Mouse (Mus musculus): ENCODE measurements at regions not wholly inside any gene's neighbourhood (a gene's known extent, or its start where the extent isn't known, plus 50 kb on each side); places are given as distances from the start of the nearest gene placed in this dataset.
"Not testable (repeated sequence)": the region's sequence is repeated elsewhere in the genome, so short reads cannot be mapped to it uniquely, and the experiment has no call there.

GRCm38 (mm10) chr4:3081148-3081952 is 85.8 kb upstream of the Vmn1r2 start:
- H3K4me2 ChIP-seq (ENCODE audit: low read length): no peak overlapping the region
- no peak overlapping the region for H3K9ac ChIP-seq (ENCODE audit: low read length)
- ATAC-seq (ENCODE audit: insufficient number of reproducible peaks, insufficient read depth, low FRiP score, low read depth): peak; percentile 4
- 51% methylated on average over 6 of the region's 6 CpGs for WGBS
- no peak overlapping the region for H3K27ac ChIP-seq (replicated peaks in 1 of 2; ENCODE audit: control insufficient read depth in 1 of 2, insufficient read depth in 1 of 2, low read depth in 2 of 2, low read length in 2 of 2)
- peaks cover 73% of the 10 kb centered on the region for H3K9me3 ChIP-seq (ENCODE audit: control insufficient read depth, low read length)
- no peaks in the 10 kb centered on the region for H3K4me1 ChIP-seq (ENCODE audit: control insufficient read depth in 2 of 2, insufficient read depth in 2 of 2, low read length in 2 of 2)
- no peaks in the 10 kb centered on the region for H3K27me3 ChIP-seq (ENCODE audit: control insufficient read depth, insufficient read depth, low read length)
- H3K4me3 ChIP-seq (ENCODE audit: control insufficient read depth in 1 of 2, insufficient read depth in 1 of 2, low read depth in 1 of 2, low read length in 2 of 2): no peak overlapping the region
- H3K36me3 ChIP-seq (ENCODE audit: control insufficient read depth, insufficient read depth, low read length): no peaks in the 10 kb centered on the region

DNA sequence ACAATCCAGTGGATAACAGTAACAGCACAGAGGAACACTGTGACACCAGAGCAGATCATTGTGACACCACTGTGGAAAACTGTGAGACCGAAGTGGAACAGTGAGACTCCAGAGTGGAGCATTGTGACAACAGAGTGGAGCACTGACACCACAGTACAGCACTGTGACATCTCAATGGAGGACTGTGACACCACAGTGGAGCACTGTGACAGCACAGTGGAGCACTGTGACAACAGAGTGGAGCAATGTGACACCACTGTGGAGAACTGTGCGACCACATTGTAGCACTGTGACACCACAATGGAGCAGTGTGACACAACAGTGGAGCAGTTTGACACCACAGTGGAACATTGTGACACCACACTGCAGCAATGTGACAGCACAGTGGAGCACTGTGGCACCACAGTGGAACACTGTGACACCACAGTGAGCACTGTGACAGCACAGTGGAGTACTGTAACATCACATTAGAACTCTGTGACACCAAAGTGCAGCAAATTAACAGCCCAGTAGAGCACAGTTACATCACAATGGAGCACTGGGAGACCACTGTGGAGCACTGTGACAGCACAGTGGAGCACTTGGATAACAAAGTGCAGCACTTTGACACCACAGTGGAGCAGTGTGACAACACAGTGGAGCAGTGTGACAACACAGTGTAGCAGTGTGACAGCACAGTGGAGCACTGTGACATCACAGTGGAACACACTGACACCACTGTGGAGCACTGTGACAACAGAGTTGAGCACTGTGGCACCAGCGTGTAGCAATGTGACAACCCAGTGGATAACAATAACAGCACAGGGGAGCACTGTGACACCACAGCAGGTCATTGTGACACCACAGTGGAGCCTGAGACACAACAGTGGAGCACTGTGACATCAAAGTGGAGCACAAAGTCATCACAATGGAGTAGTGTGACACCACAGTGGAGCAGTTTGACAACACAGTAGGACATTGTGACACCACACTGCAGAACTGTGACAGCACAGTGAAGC is 84.9 kb upstream of the Vmn1r2 start:
- Histone ChIP-seq H3K27ac (replicated peaks in 1 of 2; ENCODE audit: control insufficient read depth in 1 of 2, insufficient read depth in 1 of 2, low read depth in 2 of 2, low read length in 2 of 2) (no peak overlapping the region), H3K9ac (ENCODE audit: low read length) (no peak overlapping the region), H3K4me3 (ENCODE audit: control insufficient read depth in 1 of 2, insufficient read depth in 1 of 2, low read depth in 1 of 2, low read length in 2 of 2) (no peak overlapping the region), H3K4me2 (ENCODE audit: low read length) (no peak overlapping the region), H3K27me3 (ENCODE audit: control insufficient read depth, insufficient read depth, low read length) (no peaks in the 10 kb centered on the region), H3K9me3 (ENCODE audit: control insufficient read depth, low read length) (peaks cover 76% of the 10 kb centered on the region), H3K4me1 (ENCODE audit: control insufficient read depth in 2 of 2, insufficient read depth in 2 of 2, low read length in 2 of 2) (no peaks in the 10 kb centered on the region), H3K36me3 (ENCODE audit: control insufficient read depth, insufficient read depth, low read length) (no peaks in the 10 kb centered on the region)
- ATAC-seq (ENCODE audit: insufficient number of reproducible peaks, insufficient read depth, low FRiP score, low read depth): 0 out of 2 replicates have a peak, but pooled peaks have one; percentile 2
- WGBS: 68% methylated on average over 3 of the region's 3 CpGs

- Histone ChIP-seq H3K9ac (ENCODE audit: low read length) (no peak overlapping the region), H3K36me3 (ENCODE audit: control insufficient read depth, insufficient read depth, low read length) (no peaks in the 10 kb centered on the region), H3K4me1 (ENCODE audit: control insufficient read depth in 2 of 2, insufficient read depth in 2 of 2, low read length in 2 of 2) (no peaks in the 10 kb centered on the region), H3K27me3 (ENCODE audit: control insufficient read depth, insufficient read depth, low read length) (no peaks in the 10 kb centered on the region), H3K4me3 (ENCODE audit: control insufficient read depth in 1 of 2, insufficient read depth in 1 of 2, low read depth in 1 of 2, low read length in 2 of 2) (no peak overlapping the region), H3K27ac (replicated peaks in 1 of 2; ENCODE audit: control insufficient read depth in 1 of 2, insufficient read depth in 1 of 2, low read depth in 2 of 2, low read length in 2 of 2) (no peak overlapping the region), H3K4me2 (ENCODE audit: low read length) (no peak overlapping the region), H3K9me3 (ENCODE audit: control insufficient read depth, low read length) (peaks cover 76% of the 10 kb centered on the region)
- 50% methylated on average over 8 of the region's 8 CpGs for WGBS
- peak; percentile 41 for ATAC-seq (ENCODE audit: insufficient number of reproducible peaks, insufficient read depth, low FRiP score, low read depth)
Measured at GRCm38 (mm10) chr4:3083161-3084020, 83.7 kb upstream of the Vmn1r2 start.

- no peaks in the 10 kb centered on the region for H3K4me1 ChIP-seq (ENCODE audit: control insufficient read depth in 2 of 2, insufficient read depth in 2 of 2, low read length in 2 of 2)
- no peak overlapping the region for H3K9ac ChIP-seq (ENCODE audit: low read length)
- H3K9me3 ChIP-seq (ENCODE audit: control insufficient read depth, low read length): peaks cover 75% of the 10 kb centered on the region
- H3K27ac ChIP-seq (replicated peaks in 1 of 2; ENCODE audit: control insufficient read depth in 1 of 2, insufficient read depth in 1 of 2, low read depth in 2 of 2, low read length in 2 of 2): no peak overlapping the region
- ATAC-seq (ENCODE audit: insufficient number of reproducible peaks, insufficient read depth, low FRiP score, low read depth): peak; percentile 29; the same call in 1 of the 2 replicates
- H3K27me3 ChIP-seq (ENCODE audit: control insufficient read depth, insufficient read depth, low read length): no peaks in the 10 kb centered on the region
- WGBS: 53% methylated on average over 3 of the region's 3 CpGs
- no peaks in the 10 kb centered on the region for H3K36me3 ChIP-seq (ENCODE audit: control insufficient read depth, insufficient read depth, low read length)
- H3K4me3 ChIP-seq (ENCODE audit: control insufficient read depth in 1 of 2, insufficient read depth in 1 of 2, low read depth in 1 of 2, low read length in 2 of 2): no peak overlapping the region
- H3K4me2 ChIP-seq (ENCODE audit: low read length): no peak overlapping the region
Measured at GRCm38 (mm10) chr4:3084021-3084545, 83.0 kb upstream of the Vmn1r2 start.

DNA sequence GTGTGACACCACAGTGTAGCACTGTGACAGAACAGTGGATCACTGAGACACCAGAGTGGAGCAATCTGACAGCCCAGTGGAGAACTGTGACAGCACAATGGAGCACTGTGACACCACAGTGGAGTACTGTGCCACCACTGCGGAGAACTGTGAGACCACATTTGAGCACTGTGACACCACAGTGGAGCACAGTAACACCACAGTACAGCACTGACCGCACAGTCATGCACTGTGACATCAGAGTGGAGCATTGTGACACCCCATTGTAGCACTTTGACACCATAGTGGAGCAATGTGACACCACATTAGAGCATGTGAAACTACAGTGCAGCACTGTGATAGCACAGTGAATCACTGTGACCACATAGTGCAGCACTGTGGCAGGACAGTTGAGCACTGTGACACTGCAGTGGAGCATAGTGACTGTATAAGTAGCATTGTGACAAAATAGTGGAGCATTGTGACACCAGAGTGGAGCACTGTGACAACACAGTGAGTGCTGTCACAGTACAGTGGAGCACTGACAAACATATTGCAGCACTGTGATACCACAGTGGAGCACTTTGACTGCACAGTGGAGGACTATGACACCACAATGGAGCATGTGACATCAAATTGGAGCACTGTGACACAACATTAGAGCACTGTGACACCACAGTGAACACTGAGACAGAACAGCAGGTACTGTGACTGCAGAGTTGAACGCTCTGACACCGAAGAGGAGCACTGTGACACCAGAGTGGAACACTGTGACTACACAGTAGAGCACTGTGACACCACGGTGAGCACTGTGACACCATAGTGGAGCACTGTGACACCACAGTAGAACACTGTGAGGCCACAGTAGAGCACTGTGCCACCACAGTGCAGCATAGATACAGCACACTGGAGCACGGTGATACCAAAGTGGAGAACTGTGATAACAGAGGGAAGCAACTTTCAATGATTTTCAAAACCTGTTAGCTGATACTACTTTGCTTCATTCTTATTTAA is 81.4 kb upstream of the Vmn1r2 start:
- H3K27me3 ChIP-seq (ENCODE audit: control insufficient read depth, insufficient read depth, low read length): no peaks in the 10 kb centered on the region
- no peaks in the 10 kb centered on the region for H3K36me3 ChIP-seq (ENCODE audit: control insufficient read depth, insufficient read depth, low read length)
- no peak overlapping the region for H3K27ac ChIP-seq (replicated peaks in 1 of 2; ENCODE audit: control insufficient read depth in 1 of 2, insufficient read depth in 1 of 2, low read depth in 2 of 2, low read length in 2 of 2)
- no peaks in the 10 kb centered on the region for H3K4me1 ChIP-seq (ENCODE audit: control insufficient read depth in 2 of 2, insufficient read depth in 2 of 2, low read length in 2 of 2)
- H3K4me3 ChIP-seq (ENCODE audit: control insufficient read depth in 1 of 2, insufficient read depth in 1 of 2, low read depth in 1 of 2, low read length in 2 of 2): no peak overlapping the region
- no peak overlapping the region for H3K9ac ChIP-seq (ENCODE audit: low read length)
- WGBS: 56% methylated on average over 6 of the region's 6 CpGs
- no peak overlapping the region for H3K4me2 ChIP-seq (ENCODE audit: low read length)
- H3K9me3 ChIP-seq (ENCODE audit: control insufficient read depth, low read length): peaks cover 72% of the 10 kb centered on the region
- ATAC-seq (ENCODE audit: insufficient number of reproducible peaks, insufficient read depth, low FRiP score, low read depth): no peak

- not testable (repeated sequence) for ATAC-seq (ENCODE audit: insufficient number of reproducible peaks, insufficient read depth, low FRiP score, low read depth); H3K4me3 ChIP-seq (ENCODE audit: control insufficient read depth in 1 of 2, insufficient read depth in 1 of 2, low read depth in 1 of 2, low read length in 2 of 2); H3K27ac ChIP-seq (replicated peaks in 1 of 2; ENCODE audit: control insufficient read depth in 1 of 2, insufficient read depth in 1 of 2, low read depth in 2 of 2, low read length in 2 of 2); H3K27me3 ChIP-seq (ENCODE audit: control insufficient read depth, insufficient read depth, low read length); H3K4me1 ChIP-seq (ENCODE audit: control insufficient read depth in 2 of 2, insufficient read depth in 2 of 2, low read length in 2 of 2); H3K9ac ChIP-seq (ENCODE audit: low read length); H3K4me2 ChIP-seq (ENCODE audit: low read length); H3K36me3 ChIP-seq (ENCODE audit: control insufficient read depth, insufficient read depth, low read length)
- WGBS: 67% methylated on average over 7 of the region's 7 CpGs
- peaks cover 56% of the 10 kb centered on the region for H3K9me3 ChIP-seq (ENCODE audit: control insufficient read depth, low read length)
Measured at GRCm38 (mm10) chr4:3087616-3088015, 79.5 kb upstream of the Vmn1r2 start.
